Mouse (Mus musculus) Muller cell, postnatal 12 days (primary cell): ENCODE measurements around the gene Wdr61.

Experiments
- DNase-seq: peaks from one replicate; pipeline ENCODE4 v3.0.0-alpha.2; 2015; ENCODE audit errors: inconsistent ontology term

The Wdr61 gene

DNA sequence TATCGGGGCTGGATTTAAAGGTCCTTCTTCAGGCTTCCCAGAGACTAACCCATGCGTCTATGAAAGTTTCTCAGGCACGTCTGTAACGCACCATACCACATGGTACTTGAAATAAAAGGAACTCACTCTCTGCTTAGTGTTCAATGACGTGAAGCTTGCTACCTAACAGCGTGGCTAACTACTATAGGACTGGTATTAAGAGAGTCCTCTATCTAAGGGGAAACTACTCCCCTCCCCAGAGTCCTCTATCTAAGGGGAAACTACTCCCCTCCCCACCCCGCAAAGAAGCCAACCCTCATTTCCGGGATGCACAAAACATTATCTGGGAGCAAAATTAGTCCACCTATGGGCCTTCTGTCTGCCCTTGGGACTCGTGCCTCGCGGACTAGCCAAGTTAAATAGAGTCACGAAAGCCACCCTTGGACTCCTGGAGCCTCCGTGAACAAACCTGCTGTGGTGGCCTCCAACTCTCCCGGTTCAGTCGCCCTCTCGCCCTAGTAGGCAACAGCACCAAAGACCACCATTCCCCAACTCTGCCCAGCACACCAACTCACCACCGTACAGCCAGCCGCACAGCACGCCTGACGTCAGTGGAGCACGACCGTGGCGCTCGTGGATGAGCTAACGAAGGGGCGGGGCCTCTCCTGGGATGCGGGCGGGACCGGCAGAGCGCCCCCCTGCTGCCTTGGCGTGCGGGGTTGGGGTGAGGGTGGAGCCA is at the start of gene Wdr61:
TSS of gene Wdr61 (minus strand) at position 599 of the 718 bp plus-strand sequence.
- DNase-seq: peak; percentile 98

DNA sequence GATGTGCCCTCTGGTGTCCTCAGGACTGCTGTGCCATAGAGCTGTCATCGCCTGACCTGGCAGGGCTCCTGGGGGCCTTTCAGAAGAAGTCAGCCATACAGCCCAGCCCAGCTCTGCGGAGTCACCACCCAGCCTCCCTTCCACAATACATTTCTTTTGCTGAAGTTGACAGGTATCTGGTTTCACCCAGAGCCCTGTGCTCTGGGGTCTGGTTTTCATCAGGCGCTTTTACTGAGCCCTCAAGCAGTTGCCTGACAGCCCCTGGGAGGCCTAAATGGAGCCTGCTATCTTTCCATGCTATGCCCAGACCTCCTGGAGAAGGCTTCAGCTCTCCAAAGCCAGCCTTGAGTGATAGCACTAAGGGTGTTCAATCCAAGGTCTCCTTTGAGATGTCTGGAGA is 49.7 kb upstream of the Wdr61 start:
- DNase-seq: no peak

DNA sequence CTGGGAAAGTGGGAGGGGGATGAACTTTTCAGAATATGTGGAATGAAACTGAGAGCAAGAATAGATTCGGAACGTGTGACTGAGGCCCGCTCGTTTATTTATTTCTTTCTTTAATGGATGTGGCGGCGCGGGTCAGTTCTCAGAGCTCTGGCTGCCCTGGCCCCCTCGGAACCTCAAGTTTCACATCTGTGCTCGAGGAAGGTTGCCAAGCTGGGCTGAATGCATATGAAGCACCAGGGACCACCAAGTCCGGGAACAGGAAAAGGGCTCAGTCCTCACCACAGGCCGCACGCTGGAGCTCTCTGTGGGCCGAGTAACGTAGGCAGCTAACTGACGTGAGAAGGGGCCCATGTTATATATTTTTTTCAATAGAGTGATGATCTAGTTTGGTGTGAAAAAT is 48.2 kb upstream of the Wdr61 start:
- no peak for DNase-seq

DNA sequence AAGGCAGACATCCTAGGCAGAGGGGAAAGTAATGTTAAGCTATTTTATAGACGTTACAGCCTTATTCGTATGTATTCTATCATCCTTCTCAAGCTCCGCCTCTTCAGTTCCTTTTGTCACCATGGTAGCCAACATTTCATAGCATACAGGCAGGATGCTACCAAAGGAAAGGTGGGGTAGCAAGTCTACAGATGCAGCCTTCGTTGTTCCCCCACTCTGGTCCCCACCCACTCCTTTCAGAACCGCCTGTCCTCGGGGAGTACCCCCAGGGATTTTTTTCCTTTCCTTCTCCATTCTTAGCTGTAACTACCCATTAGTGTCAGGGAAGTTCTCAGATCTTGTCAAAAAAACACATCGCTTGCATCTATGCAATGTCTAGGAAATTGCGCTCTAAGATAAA is 45.0 kb upstream of the Wdr61 start:
- no peak for DNase-seq

DNA sequence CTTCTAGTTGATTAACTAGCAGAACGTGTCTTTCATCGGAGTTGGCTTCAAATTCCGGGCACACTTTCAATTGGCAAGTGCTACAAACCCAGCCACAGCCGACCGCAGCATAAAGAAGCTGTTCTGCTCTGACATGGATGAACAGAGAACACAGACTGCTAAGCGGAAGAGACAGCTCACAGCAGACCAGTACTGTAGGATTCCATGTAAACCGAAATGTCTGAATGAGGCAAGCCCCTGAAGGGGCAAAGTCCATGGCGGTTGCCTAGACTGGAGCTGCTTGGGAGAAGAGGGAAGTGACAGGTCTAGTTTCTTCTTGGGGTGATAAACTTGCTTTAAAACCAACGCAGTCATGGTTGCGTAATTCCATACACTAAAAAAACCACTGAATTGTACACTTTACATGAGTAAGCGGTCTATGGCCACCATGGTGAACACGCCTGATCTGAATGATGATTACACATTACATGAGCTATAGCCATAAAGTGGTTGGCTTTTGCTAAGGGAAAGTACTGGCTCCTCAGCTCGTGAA is 42.2 kb upstream of the Wdr61 start:
- peak; percentile 90 for DNase-seq

DNA sequence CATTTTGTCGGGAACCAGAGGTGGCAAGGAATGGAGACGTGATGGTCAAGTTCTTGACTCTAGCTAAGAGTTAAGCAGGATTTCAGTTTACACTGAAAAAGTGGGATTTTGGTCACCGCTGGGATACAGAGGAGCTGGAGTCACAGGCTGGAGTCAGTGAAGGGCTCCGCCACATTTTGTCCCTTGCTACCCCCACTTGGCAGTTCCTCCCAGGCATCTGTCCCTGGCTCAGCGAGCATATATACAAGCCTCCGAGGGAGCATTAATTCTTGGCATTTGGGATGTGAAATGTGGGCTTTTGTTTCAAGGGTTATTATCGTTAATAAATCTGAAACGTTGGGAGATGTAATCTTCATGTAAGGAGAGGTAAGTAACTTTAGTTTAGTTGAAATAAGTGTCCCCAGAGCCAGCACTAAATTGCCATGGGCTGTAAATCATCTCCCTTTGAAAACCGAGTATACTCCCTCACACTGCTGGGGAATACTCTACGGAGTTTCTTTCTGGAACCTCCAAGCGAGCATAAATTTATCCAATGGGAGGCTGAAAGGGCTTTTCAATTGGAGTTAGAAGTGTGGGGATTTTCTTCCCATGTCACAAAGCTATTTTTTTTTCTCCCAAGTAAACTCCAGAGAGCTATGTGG is 35.9 kb upstream of the Wdr61 start:
- DNase-seq: no peak

DNA sequence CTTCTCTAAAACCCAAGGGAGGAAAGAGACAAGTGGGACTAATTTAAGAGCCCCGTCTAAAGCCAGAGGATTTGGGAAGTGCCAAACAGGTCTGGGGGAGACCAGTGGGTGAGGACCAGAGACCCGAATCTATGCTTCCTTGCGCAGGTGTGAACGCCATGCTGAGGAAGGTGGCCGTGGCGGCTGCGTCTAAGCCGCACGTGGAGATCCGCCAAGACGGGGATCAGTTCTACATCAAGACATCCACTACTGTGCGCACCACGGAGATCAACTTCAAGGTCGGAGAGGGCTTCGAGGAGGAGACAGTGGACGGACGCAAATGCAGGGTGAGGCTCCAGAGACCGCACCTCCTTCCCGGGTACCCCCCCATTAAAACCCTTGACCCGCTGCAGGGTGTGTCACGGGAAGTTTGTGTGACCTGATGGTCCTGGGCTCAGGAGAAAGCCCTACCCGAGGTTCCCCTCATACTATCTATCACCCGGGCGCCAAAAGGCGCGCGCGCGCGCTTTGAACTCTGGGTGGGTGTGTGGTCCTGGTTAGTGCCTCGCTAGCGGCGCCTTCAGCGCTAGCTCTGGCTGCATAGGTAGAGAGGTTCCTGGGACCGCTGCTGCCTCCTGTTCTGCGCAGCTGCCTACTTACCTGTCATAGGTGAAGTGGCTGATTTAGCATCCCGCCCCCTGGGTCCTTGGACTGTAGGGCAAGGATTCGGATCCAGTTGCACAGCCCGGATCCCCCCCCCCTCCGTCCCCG is 31.2 kb upstream of the Wdr61 start:
- DNase-seq: peak; percentile 27

DNA sequence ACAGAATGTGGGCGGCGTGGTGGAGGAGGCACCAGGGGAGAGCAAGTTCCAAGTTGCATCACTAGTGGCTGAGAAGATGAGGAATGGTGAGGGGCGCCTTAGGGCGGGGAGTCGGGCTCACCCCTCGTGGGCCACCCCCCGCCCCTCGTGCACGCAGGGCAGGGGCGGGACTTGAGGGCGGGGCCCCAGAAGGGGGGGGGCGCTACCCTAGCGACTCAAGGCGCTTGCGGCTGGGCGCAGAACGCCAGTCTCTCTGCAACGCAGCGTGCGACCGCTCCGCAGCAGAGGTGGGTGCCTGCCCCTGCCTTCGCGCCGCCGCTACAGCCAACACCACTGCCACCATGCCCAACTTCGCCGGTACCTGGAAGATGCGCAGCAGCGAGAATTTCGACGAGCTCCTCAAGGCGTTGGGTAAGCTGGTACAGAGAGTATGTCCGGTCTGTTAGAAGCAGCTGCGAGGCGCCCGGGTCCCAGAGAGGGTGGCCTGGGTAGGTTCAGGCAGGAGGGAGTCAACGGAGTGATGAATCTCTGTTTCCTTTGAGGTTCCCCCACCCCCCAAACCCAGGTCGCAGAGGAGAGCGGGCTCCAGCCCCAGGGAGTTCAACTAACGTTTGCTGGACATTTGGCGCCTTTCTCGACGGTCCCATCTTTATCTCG is 30.4 kb upstream of the Wdr61 start, which contains the start of gene Crabp1:
TSS of gene Crabp1 (plus strand) at position 188 of the 657 bp plus-strand sequence.
- no peak for DNase-seq

DNA sequence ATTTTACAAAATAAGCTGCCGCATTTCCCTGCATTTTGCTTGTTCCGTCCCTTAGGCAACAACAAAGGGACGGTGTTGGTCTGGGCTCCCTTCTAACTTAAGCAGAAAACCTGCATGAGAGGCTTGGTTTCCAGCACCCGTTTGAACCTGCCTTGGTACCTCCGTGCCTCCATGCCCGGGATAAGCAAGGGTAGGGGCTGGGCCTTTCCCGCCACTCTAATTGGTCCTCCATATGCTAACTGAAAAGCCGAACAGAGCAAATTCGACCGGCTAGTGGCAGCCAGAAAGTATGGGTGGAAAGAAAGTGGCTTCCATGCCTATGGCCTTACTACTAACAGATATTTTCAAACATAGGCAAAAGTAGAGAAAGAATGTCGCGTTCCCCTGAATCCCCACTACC is 29.8 kb upstream of the Wdr61 start:
- DNase-seq: no peak

DNA sequence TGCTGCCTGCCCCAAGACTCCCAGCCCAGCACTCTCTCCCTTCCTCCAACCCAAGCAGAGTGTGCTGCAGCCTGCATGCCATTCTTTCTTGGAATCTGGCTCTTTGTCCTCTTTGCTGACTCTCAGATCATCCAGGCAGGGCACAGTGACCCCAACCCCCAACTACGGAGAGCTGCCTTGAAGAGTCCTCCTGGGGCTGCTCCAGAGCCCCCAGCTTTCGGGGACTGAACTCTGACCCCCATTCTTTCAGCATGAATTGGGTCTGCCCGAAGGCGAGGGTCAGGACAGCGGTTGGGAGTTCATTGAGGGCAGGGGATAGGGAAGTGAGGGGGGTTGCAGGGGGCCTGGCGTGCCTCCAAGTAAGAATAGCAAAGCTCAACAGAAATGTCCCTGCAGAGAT is 25.3 kb upstream of the Wdr61 start:
- DNase-seq: peak; percentile 39

DNA sequence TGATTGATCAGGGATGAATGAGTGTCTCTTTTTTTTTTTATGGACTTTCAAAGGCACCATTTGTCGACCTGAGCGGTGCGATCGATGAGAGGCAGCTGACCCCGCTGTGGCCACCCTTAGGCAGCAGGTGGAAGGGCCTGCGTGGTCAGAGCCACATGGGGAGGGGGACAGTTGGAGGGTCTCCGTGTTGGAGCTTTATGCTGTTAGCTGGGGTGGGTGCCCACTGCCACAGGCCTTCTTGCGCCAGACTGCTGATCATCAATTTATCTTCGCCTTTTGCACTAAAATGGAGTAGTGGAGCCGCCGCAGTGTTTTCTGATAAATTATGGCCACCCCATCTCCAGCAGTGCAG is 18.6 kb upstream of the Wdr61 start:
- no peak for DNase-seq

DNA sequence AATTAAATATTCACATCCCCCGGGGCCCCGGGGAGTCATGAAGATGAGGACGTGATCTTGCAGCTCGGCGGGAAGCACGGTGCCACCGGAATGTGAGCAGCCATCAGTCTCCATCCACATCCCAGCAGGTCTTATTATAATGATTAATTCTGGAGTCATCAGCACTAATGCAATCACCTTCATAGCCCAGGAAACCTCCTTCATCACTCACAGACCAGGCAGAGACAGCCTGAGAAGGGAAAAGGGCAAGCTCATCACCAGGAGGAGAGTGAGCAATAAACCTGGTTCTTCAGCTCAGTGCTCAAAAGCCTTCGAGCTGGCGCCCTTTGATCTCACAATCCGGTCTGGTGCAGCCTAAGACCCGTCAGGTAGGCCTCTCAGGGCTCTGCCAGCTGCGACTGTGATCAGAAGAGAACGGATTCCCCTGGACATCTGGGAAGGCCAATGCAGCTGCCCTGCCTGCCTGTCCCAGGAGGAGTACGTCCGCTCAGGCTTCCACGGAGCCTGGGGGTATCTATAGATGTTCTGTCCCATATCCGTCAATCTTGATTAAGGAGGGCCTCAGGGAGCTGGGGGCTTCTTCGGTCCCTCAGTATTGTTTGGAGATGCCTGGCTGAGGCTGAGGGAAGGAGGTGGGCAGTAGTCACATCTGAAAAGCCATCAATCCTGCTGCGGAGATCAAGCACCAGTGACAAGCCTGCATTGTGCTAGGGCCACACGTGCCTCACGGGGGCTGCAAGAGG is 18.1 kb upstream of the Wdr61 start:
- DNase-seq: peak; percentile 36

DNA sequence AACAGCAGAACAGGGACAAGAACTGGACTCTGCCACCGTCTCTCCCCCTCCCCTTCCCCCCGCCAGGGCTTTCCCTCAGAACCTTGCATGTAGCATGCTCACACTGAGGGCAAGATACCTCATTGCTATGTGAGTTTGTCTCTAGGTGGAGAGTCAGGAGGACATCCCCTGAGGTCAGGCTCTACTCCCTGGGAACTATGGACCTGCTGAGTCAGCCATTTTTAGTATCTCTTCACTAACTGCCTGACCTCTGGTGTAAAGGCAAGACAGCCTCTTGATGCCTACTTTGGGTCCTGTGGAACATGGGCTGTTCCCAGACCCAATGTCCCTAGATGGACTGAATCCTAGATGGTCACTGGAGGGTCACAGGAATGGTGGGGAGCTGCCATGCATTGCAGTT is 17.4 kb upstream of the Wdr61 start:
- no peak for DNase-seq

DNA sequence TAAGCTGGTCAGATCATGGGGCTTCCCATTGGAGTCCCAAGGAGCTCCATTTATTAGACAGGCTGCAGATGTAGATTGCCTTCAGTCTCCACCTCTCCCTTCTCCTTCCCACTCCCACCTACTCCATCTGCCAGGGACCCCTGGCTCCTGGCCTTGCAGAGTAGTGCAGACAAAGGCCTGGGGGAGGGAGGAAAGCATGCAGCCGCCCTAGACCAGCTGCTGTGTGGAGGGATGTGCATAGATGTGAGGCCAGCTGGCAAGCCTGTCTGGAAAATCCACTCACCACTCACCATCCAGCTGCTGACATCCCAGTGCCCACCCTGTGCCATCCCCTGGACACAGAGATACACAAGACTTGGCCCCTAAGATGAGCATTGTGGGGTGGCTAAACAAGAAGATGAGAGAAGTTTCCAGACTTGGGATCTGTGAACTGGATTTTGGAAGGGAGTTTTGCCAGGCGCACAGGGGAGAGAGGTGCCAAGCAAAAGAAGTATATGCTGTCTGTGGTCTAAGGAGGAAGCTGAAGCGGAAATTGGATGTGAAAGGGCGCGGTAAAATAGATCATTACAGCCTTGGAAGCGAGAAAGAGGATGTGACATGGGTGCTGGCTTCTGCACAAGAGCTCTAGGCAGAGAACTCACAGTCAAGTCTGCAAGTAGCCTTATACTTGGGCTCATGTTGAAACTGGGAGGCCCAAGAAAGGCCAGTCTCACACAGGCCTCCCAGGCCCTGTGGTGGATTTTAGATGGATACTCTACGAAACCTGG is 16.1 kb upstream of the Wdr61 start:
- no peak for DNase-seq

DNA sequence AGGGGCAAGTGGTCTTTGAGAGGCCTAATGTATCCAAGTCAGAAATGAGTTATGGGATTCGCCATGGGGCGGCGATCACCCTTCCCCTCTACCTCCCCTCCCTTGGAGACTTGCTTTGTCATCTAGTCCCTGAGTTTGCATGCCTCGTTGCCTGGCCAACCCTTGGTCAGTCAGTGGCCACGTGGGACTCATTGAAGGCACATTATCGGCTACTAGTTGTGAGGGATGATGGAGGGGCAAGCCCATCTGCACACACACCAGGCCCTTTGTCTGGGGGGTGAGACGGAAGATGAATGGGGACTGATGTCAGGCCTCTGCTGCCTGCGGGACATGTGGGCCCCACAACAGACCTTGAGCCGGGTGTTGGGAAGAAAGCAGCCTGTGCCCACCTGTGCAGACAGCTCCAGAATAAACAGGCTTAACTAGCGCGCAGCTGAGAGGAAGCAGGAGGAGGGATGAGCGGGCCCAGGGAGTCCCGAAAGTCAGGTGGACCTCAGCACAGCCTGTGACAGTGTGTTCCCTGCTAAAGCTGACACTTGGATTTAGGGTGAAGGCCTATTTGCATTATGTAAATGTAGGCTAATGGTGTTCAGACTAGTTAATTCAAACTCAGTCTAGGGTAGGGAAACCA is 11.5 kb upstream of the Wdr61 start:
- no peak for DNase-seq

DNA sequence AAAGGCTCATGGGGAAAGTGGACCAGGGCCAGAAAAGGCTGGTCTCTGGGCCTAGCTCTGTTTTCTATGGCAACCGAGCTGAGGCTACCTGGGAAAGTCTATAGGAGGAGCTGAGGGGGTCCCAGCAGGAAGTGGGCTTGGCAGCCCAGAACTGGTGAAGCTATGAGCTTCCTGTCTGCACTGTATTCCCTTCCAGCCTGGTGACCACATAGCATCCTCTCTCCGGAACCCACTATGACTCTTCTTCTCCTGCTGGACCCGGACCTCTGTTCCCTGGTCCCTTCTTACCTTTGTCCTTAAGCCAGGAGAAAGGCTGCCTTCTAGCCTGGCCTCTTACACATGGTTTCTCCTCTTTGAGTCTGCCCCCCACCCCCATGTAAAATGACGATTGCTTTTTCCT is 9.6 kb upstream of the Wdr61 start:
- DNase-seq: no peak

DNA sequence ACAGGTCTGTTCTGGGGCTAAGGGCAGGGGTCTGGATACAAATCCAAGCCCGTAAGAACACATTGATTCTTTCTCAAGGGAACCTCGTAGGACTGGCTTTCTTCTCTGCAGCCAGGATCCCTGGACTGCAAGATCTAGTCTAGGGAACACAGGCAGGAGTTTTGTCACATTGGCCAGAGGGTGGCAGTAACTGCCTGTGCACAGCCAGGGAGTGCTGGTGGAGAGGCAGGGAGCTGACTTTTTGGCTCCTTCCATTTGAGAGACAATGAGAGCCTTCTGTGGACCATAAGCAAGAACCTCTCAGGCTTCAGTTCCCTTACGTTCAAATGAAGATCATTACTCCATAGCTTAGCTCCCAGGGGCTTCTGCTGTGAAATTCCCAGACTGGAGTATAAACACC is 4.1 kb upstream of the Wdr61 start:
- peak; percentile 66 for DNase-seq

DNA sequence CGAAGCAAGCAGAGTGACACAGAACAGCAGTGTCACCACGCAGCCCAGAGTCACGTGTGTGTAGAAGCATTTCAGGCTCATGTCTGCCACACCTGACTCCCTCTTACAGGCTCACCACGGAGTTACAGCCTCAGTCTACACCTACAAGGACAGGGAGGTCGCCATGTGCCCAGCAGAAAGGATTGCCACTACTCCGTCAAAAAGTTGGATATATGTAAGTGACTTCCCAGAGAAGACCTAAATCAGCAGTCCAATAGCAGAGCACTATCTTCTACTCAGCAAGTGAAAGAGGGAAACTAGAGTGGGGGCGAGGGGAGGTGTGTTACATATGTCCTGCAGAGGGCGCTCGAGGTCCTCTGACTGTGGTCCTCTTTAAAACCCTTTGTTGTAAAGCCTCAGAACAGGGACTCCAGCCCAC is 2.0 kb upstream of the Wdr61 start:
- peak; percentile 56 for DNase-seq

DNA sequence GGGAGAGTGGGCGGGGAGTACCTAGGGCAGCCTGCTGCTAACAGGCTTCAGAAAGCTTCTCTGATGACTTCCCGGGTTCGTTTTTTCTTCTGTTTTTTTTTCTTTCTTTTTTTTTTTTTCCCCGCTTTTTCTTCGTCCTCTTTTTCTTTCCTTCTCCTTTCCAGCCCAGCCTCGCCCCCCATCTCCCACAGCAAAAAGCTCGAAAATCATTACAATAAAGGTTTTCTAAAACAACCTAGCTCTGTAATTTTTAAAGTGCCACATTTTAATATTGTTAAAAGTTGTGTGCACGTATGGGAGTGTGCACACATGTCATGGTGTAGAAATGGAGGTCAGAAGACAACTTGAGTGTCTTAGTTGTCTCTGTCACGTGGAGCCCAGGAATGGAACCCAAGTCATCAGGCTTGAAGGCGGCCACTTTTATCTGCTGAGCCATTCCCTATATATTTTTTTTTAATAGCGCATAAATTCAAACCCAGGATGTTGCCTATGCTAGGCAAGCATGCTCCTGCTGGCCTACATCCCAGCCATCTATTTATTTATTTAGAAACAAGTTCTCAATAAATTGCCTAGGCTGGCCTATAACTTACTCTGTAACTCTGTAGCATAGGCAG is 427 bp upstream of the Wdr61 start:
- DNase-seq: no peak

DNA sequence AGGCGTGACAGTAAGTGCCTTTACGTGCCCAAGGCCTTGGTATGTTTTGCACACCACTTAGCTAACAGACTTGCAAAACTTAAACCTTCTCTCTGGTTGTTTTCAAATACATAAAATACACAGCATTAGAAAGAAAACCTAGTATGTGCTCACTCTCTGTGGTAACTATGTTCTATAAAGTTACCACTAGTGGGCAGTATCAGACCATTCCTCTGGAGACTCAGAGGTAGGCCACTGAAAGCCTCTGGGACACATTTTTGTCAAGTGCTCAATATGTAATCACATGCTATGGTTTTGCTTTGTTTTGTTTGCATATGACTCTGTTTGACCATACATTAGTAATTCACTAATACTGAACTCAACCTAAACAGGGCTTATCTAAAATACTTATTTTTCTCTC is 2.2 kb downstream of the Wdr61 start:
- no peak for DNase-seq
